In the genomic region with DNA sequence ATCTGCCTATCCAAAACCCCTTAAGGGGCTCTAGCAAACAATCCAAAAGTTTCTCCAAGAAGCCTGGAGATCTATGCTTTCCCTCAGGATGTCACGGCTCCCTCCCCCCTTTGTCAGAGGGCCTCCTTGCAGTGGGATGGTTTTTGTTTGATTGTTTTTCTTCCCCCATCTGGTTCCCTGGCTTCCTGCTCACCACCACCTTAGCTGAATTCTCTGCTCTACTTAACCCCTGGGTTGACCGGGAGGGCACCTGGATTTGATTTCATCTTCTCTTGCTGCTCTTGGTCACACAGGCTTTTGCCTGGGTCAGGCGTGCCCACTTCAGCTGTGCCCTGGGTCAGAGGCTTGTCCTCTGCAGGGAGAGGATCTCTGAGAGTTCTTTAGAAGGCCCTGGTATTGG, we compare ENCODE assay signal across 19 mouse cellular contexts.
DNase-seq lines count a peak whose midpoint lies in the region; ATAC-seq lines count a peak whose summit lies in the region.
"Had no signal": no experiment of that assay in that cellular context is flagged by ENCODE, and none has a peak within 500 bp of the region (broad histone marks: within the 10 kb centered on the region; RNA-seq: fewer than 3 reads in every experiment).

No protein-coding gene starts in this region.

- peaks cover 9% of the 10 kb centered on the region for H3K4me1 ChIP-seq in heart, embryonic 11.5 days (ENCODE audit: control insufficient read depth, insufficient read depth, low read length)
- H3K4me1 ChIP-seq in hindbrain, embryonic 15.5 days (replicated peaks) = peaks cover 11% of the 10 kb centered on the region
- H3K4me1 ChIP-seq in hindbrain, embryonic 16.5 days (ENCODE audit: control insufficient read depth, insufficient read depth, low read depth, low read length) = peaks cover 3% of the 10 kb centered on the region; the same call in 1 of the 2 replicates
- no peaks in the 10 kb centered on the region; the same call in 1 of the 2 replicates for H3K4me1 ChIP-seq in embryonic facial prominence, embryonic 11.5 days (ENCODE audit: control insufficient read depth, insufficient read depth, low read length)
- H3K4me1 ChIP-seq: forebrain, embryonic 15.5 days had no signal

- H3K27ac ChIP-seq in heart, embryonic 11.5 days (ENCODE audit: low read depth, low read length) = no peak overlapping the region
- 0 out of 2 replicates have a peak overlapping the region, but pooled peaks have one; percentile 3 for H3K27ac ChIP-seq in hindbrain, embryonic 15.5 days (replicated peaks)
- H3K27ac ChIP-seq in hindbrain, embryonic 16.5 days (ENCODE audit: low read depth, low read length) = no peak overlapping the region
- H3K27ac ChIP-seq in embryonic facial prominence, embryonic 11.5 days (replicated peaks; ENCODE audit: low read depth, low read length) = no peak overlapping the region
- H3K27ac ChIP-seq: embryonic facial prominence, embryonic 15.5 days; forebrain, embryonic 15.5 days had no signal

- ATAC-seq in heart, embryonic 11.5 days (replicated peaks; ENCODE audit: insufficient number of reproducible peaks, low FRiP score, low TSS enrichment) = no peak
- no peak for ATAC-seq in hindbrain, embryonic 15.5 days (ENCODE audit: low FRiP score, low read depth)
- ATAC-seq in hindbrain, embryonic 16.5 days = no peak
- no peak for ATAC-seq in embryonic facial prominence, embryonic 11.5 days (replicated peaks; ENCODE audit: insufficient number of reproducible peaks, low FRiP score, low TSS enrichment, low read depth)
- ATAC-seq: activated CD4-positive, CD25-positive, alpha-beta regulatory T cell, adult 4 months; forebrain, embryonic 15.5 days; intestine, embryonic 16.5 days had no signal

- no peak overlapping the region for H3K9ac ChIP-seq in heart, embryonic 11.5 days (ENCODE audit: low read depth, low read length)
- no peak overlapping the region for H3K9ac ChIP-seq in hindbrain, embryonic 15.5 days
- H3K9ac ChIP-seq in hindbrain, embryonic 16.5 days (ENCODE audit: low read depth, low read length) = no peak overlapping the region
- no peak overlapping the region for H3K9ac ChIP-seq in embryonic facial prominence, embryonic 11.5 days (replicated peaks; ENCODE audit: low read length)
- H3K9ac ChIP-seq: embryonic facial prominence, embryonic 15.5 days; forebrain, embryonic 15.5 days had no signal

- no peaks in the 10 kb centered on the region for H3K36me3 ChIP-seq in heart, embryonic 11.5 days (ENCODE audit: control insufficient read depth, insufficient read depth, low read length)
- H3K36me3 ChIP-seq in hindbrain, embryonic 15.5 days = no peaks in the 10 kb centered on the region
- H3K36me3 ChIP-seq in hindbrain, embryonic 16.5 days (ENCODE audit: control insufficient read depth, insufficient read depth, low read length) = no peaks in the 10 kb centered on the region
- H3K36me3 ChIP-seq in embryonic facial prominence, embryonic 11.5 days (replicated peaks; ENCODE audit: control insufficient read depth, insufficient read depth, low read depth, low read length) = no peaks in the 10 kb centered on the region
- H3K36me3 ChIP-seq: embryonic facial prominence, embryonic 15.5 days; forebrain, embryonic 15.5 days had no signal

- H3K4me2 ChIP-seq in heart, embryonic 11.5 days = no peak overlapping the region
- no peak overlapping the region for H3K4me2 ChIP-seq in hindbrain, embryonic 15.5 days
- no peak overlapping the region for H3K4me2 ChIP-seq in hindbrain, embryonic 16.5 days (ENCODE audit: low read length)
- H3K4me2 ChIP-seq in embryonic facial prominence, embryonic 11.5 days (ENCODE audit: low read depth, low read length) = no peak overlapping the region
- H3K4me2 ChIP-seq: embryonic facial prominence, embryonic 15.5 days; forebrain, embryonic 15.5 days had no signal

- peak; percentile 73 for DNase-seq in heart, adult 11 months
- DNase-seq in embryo, embryonic 10.5 days (ENCODE audit: low spot score) = peak; percentile 31
- peak; percentile 47 for DNase-seq in embryonic facial prominence, embryonic 11.5 days (ENCODE audit: low spot score)
- DNase-seq in T-cell, adult 2 months (ENCODE audit: low spot score) = no peak
- DNase-seq: adrenal gland, postnatal 25 days; cerebellum, adult 18-20 months; cerebellum, adult 9-11 months; cerebellum, postnatal 36 days; gastrocnemius, postnatal 10 days; heart, postnatal 10 days; kidney, adult 2 months had no signal

- no peaks in the 10 kb centered on the region for H3K9me3 ChIP-seq in heart, embryonic 11.5 days (replicated peaks; ENCODE audit: control insufficient read depth, low read length)
- H3K9me3 ChIP-seq in hindbrain, embryonic 15.5 days = no peaks in the 10 kb centered on the region
- no peaks in the 10 kb centered on the region for H3K9me3 ChIP-seq in hindbrain, embryonic 16.5 days (ENCODE audit: control insufficient read depth, low read length)
- no peaks in the 10 kb centered on the region for H3K9me3 ChIP-seq in embryonic facial prominence, embryonic 11.5 days (replicated peaks; ENCODE audit: control insufficient read depth, low read length)
- H3K9me3 ChIP-seq: embryonic facial prominence, embryonic 15.5 days; forebrain, embryonic 15.5 days had no signal

- no peak overlapping the region for H3K4me3 ChIP-seq in heart, embryonic 11.5 days (ENCODE audit: low read depth, low read length)
- H3K4me3 ChIP-seq in hindbrain, embryonic 15.5 days = no peak overlapping the region
- no peak overlapping the region for H3K4me3 ChIP-seq in hindbrain, embryonic 16.5 days (ENCODE audit: low read length)
- H3K4me3 ChIP-seq in embryonic facial prominence, embryonic 11.5 days (ENCODE audit: low read depth, low read length) = no peak overlapping the region
- H3K4me3 ChIP-seq: embryonic facial prominence, embryonic 15.5 days; erythroblast, embryonic 14.5 days; forebrain, embryonic 15.5 days had no signal

- H3K27me3 ChIP-seq in heart, embryonic 11.5 days (ENCODE audit: control insufficient read depth, insufficient read depth, low read length) = 0 out of 2 replicates have a peak, but pooled peaks cover 2% of the 10 kb centered on the region
- no peaks in the 10 kb centered on the region for H3K27me3 ChIP-seq in hindbrain, embryonic 15.5 days
- H3K27me3 ChIP-seq in hindbrain, embryonic 16.5 days (replicated peaks; ENCODE audit: control insufficient read depth, insufficient read depth, low read length) = no peaks in the 10 kb centered on the region
- H3K27me3 ChIP-seq in embryonic facial prominence, embryonic 11.5 days (ENCODE audit: control insufficient read depth, insufficient read depth, low read length) = no peaks in the 10 kb centered on the region
- H3K27me3 ChIP-seq: embryonic facial prominence, embryonic 15.5 days; forebrain, embryonic 15.5 days had no signal

- 48% methylated on average over 3 of the region's 3 CpGs for WGBS in heart, embryonic 11.5 days (ENCODE audit: insufficient replicate concordance)
- WGBS in hindbrain, embryonic 15.5 days = 82% methylated on average over 3 of the region's 3 CpGs
- 67% methylated on average over 3 of the region's 3 CpGs for WGBS in hindbrain, embryonic 16.5 days
- 10% methylated on average over 3 of the region's 3 CpGs for WGBS in embryonic facial prominence, embryonic 11.5 days
